Mouse (Mus musculus): ENCODE results near the gene Kdf1. TPM values are rescaled to one million over a fixed set of nuclear protein-coding genes. Genes with fewer than 3 reads are reported as not detected.

The Kdf1 gene
- total and polyA plus RNA-seq, 3 experiments: 0.04 to 0.12 TPM; not detected in 1

DNA sequence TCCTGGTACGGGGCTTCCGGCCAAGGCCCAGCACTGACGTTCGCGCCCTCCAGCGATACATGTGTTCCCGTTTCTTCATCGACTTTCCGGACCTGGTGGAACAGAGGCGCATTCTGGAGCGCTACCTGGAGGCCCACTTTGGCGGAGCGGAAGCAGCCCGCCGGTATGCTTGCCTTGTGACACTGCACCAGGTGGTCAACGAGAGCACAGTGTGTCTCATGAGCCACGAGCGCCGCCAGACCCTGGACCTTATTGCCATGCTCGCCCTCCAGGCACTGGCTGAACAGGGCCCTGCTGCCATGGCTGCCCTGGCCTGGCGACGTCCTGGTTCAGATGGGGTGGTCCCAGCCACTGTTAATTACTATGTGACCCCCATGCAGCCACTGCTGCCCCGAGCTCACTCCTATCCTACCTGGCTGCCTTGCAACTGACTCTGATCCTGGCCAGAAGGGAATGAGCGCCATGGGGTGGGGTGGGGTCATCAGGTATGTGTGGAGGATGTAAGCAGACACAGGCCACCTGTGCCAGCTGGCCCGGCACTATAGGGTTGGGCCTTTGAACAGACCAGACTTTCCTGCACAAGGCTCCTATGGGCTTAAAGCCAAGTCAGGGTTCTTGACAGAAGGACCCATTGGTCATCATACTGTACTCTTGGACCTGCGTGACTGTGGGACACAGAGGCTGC, 31.9 kb upstream of the Kdf1 start:
- Histone ChIP-seq H3K9me3 (replicated peaks; ENCODE audit: insufficient read depth, low read length) (no peaks in the 10 kb centered on the region), H3K27me3 (ENCODE audit: control insufficient read depth in 1 of 2, insufficient read depth in 2 of 2, low read length in 2 of 2) (no peaks in the 10 kb centered on the region), H3K79me2 (ENCODE audit: control insufficient read depth, insufficient read depth, low read length, poor library complexity) (no peaks in the 10 kb centered on the region), H3K9ac (ENCODE audit: control insufficient read depth, low read depth, low read length, poor library complexity, severe bottlenecking) (no peak overlapping the region), H3K27ac (ENCODE audit: control insufficient read depth, low read depth, low read length) (no peak overlapping the region), H3K4me1 (ENCODE audit: control insufficient read depth in 1 of 2, insufficient read depth in 2 of 2, low read length in 2 of 2) (peaks cover 0 to 9% of the 10 kb centered on the region in 2 experiments; a peak in 1 of 4 replicates), H3K36me3 (ENCODE audit: control insufficient read depth in 1 of 2, insufficient read depth in 2 of 2, low read length in 2 of 2) (no peaks in the 10 kb centered on the region), H3K4me3 (ENCODE audit: control insufficient read depth in 1 of 2, insufficient read depth in 1 of 2, low read depth in 2 of 2, low read length in 2 of 2) (no peak overlapping the region)
- TF ChIP-seq ZKSCAN1 (IDR thresholded peaks at IDR 0.05; ENCODE audit: low read depth, low read length): no peak
- TF ChIP-seq E2F4 (IDR thresholded peaks at IDR 0.05; ENCODE audit: borderline replicate concordance, low read depth, low read length): no peak
- TF ChIP-seq ELF1 (IDR thresholded peaks at IDR 0.05; ENCODE audit: low read depth, low read length): no peak
- no peak for TF ChIP-seq SIN3A (IDR thresholded peaks at IDR 0.05; ENCODE audit: low read length)
- no peak for TF ChIP-seq MXI1 (IDR thresholded peaks at IDR 0.05; ENCODE audit: low read depth, low read length)
- TF ChIP-seq SMC3 (IDR thresholded peaks at IDR 0.05; ENCODE audit: low read depth, low read length): no peak
- no peak for TF ChIP-seq POLR2AphosphoS5 (IDR thresholded peaks at IDR 0.05; ENCODE audit: borderline replicate concordance, low read depth, low read length)
- TF ChIP-seq MYB (IDR thresholded peaks at IDR 0.05; ENCODE audit: low read depth, low read length): no peak
- TF ChIP-seq TAL1 (IDR thresholded peaks at IDR 0.05; ENCODE audit: low read length): no peak
- no peak for TF ChIP-seq GATA1 (IDR thresholded peaks at IDR 0.05; ENCODE audit: low read depth, low read length)
- TF ChIP-seq HCFC1 (IDR thresholded peaks at IDR 0.05; ENCODE audit: low read depth, low read length): no peak
- TF ChIP-seq KAT2A (conservative IDR thresholded peaks at IDR 0.05; ENCODE audit: low read depth, low read length): no peak
- no peak for TF ChIP-seq MAX (IDR thresholded peaks at IDR 0.05; ENCODE audit: low read length)
- TF ChIP-seq MEF2A (IDR thresholded peaks at IDR 0.05; ENCODE audit: extremely low read depth, insufficient replicate concordance, low read depth, low read length, poor library complexity, severe bottlenecking): no peak
- no peak for TF ChIP-seq RAD21 (IDR thresholded peaks at IDR 0.05; ENCODE audit: low read depth, low read length)
- TF ChIP-seq NELFE (IDR thresholded peaks at IDR 0.05; ENCODE audit: low read depth, low read length): no peak
- TF ChIP-seq USF1 (IDR thresholded peaks at IDR 0.05; ENCODE audit: low read depth, low read length): no peak
- DNase-seq (ENCODE audit: low read depth, low spot score): no peak

- Histone ChIP-seq H3K9ac (ENCODE audit: control insufficient read depth, low read depth, low read length, poor library complexity, severe bottlenecking) (no peak overlapping the region), H3K79me2 (ENCODE audit: control insufficient read depth, insufficient read depth, low read length, poor library complexity) (no peaks in the 10 kb centered on the region), H3K36me3 (ENCODE audit: control insufficient read depth in 1 of 2, insufficient read depth in 2 of 2, low read length in 2 of 2) (no peaks in the 10 kb centered on the region), H3K27ac (ENCODE audit: control insufficient read depth, low read depth, low read length) (no peak overlapping the region), H3K27me3 (ENCODE audit: control insufficient read depth in 1 of 2, insufficient read depth in 2 of 2, low read length in 2 of 2) (no peaks in the 10 kb centered on the region), H3K4me1 (ENCODE audit: control insufficient read depth in 1 of 2, insufficient read depth in 2 of 2, low read length in 2 of 2) (peaks cover 0 to 10% of the 10 kb centered on the region in 2 experiments; a peak in 2 of 4 replicates), H3K9me3 (replicated peaks; ENCODE audit: insufficient read depth, low read length) (no peaks in the 10 kb centered on the region), H3K4me3 (ENCODE audit: control insufficient read depth in 1 of 2, insufficient read depth in 1 of 2, low read depth in 2 of 2, low read length in 2 of 2) (no peak overlapping the region)
- no peak for TF ChIP-seq NRF1 (IDR thresholded peaks at IDR 0.05; ENCODE audit: insufficient read depth, low read depth, low read length, poor library complexity, severe bottlenecking)
- no peak for TF ChIP-seq NELFE (IDR thresholded peaks at IDR 0.05; ENCODE audit: low read depth, low read length)
- TF ChIP-seq CHD2 (IDR thresholded peaks at IDR 0.05; ENCODE audit: low read length): no peak
- peak; percentile 53; the same call in 1 of the 2 replicates for TF ChIP-seq USF1 (IDR thresholded peaks at IDR 0.05; ENCODE audit: low read depth, low read length)
- TF ChIP-seq KAT2A (conservative IDR thresholded peaks at IDR 0.05; ENCODE audit: low read depth, low read length): no peak
- no peak for TF ChIP-seq JUND (IDR thresholded peaks at IDR 0.05; ENCODE audit: low read depth, low read length)
- TF ChIP-seq SIN3A (IDR thresholded peaks at IDR 0.05; ENCODE audit: low read length): no peak
- no peak for TF ChIP-seq MAZ (IDR thresholded peaks at IDR 0.05; ENCODE audit: low read depth, low read length)
- no peak for DNase-seq (ENCODE audit: low read depth, low spot score)
Measured at GRCm38 (mm10) chr4:133488619-133489392, 30.0 kb upstream of the Kdf1 start.

Measured in MEL (cell line).